Mouse (Mus musculus) kidney, adult 2 months (tissue): ENCODE measurements around the gene A630089N07Rik. TPM values are rescaled to one million over a fixed set of nuclear protein-coding genes. Genes with fewer than 3 reads are reported as not detected.

Source experiments
- DNase-seq: peaks from one replicate; pipeline ENCODE4 v3.0.0; 2021
- H3K27ac ChIP-seq: fragments of 200-500 bp; 2 replicates; pipeline ENCODE4 v1.5.1; 2012; ENCODE audit warnings: low read depth, low read length, control low read depth, inconsistent platforms; ENCODE audit not compliant: insufficient read depth
- H3K27me3 ChIP-seq: fragments of 200-500 bp; replicated peaks from 2 replicates; pipeline ENCODE4 v1.6.1; 2012; ENCODE audit warnings: mild to moderate bottlenecking, moderate library complexity, low read length, inconsistent platforms; ENCODE audit not compliant: control insufficient read depth, insufficient read depth
- H3K36me3 ChIP-seq: fragments of 200-500 bp; 2 replicates; pipeline ENCODE4 v1.6.1; 2012; ENCODE audit warnings: mild to moderate bottlenecking, moderate library complexity, low read length, inconsistent platforms; ENCODE audit not compliant: control insufficient read depth, insufficient read depth
- H3K4me1 ChIP-seq: fragments of 200-500 bp; 2 replicates; pipeline ENCODE4 v1.6.1; 2011; ENCODE audit warnings: low read length; ENCODE audit not compliant: control insufficient read depth, insufficient read depth
- H3K4me3 ChIP-seq: fragments of 200-500 bp; 2 replicates; pipeline ENCODE4 v1.5.1; 2011; ENCODE audit warnings: mild to moderate bottlenecking, low read depth, low read length, control low read depth; ENCODE audit not compliant: insufficient read depth
- POLR2A ChIP-seq: fragments of 200-500 bp; IDR thresholded peaks from one replicate; pipeline ENCODE4 v1.6.1; 2011; ENCODE audit warnings: low read depth, low read length, control low read depth
- WGBS: fragments of 180-500 bp; shearing (Covaris S2); methylation state at CpG from one replicate; pipeline ENCODE4 v1.1.7; 2018; 5-methylcytosine and 5-hydroxymethylcytosine counted together
- polyA plus RNA-seq: library from polyadenylated mRNA; depleted of rRNA; stranded (reverse); fragments of >200 nt; gene quantifications from 2 replicates; pipeline ENCODE4 v1.2.3, GENCODE M21; 2012; rRNA removed

The A630089N07Rik gene
- polyA plus RNA-seq, 1 experiment: 0.91 TPM

DNA sequence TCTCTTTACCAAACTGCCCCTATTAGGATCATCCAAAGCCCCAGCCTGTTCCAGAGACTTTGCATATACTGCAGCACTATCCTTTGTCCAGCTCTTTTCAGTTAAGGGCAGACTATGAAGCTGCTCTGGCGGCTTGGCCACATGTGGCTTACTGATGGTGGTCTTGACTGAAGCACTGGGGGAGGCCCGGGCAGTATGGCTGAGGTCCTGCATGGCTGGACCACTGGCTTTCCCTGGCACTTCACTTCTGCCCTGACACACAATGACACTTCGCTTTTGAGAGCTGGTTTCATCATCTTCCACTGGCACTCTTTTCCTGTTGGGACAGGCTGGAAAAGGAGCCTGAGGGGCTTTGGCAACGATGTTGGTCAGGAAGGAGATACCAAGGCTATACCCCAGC, 129.9 kb downstream of the A630089N07Rik start:
- 95% methylated on average over 4 of the region's 4 CpGs for WGBS
- no peak for DNase-seq
- TF ChIP-seq POLR2A: no peak
- Histone ChIP-seq H3K27ac (no peak overlapping the region), H3K36me3 (peaks cover 7% of the 10 kb centered on the region), H3K4me1 (no peaks in the 10 kb centered on the region), H3K4me3 (no peak overlapping the region), H3K27me3 (no peaks in the 10 kb centered on the region)

Other genes starting within 250 kb of the A630089N07Rik start
- 5.6 and 7.3 TPM in 2 replicates for gene Prdm15, start 230.6 kb downstream of the A630089N07Rik start, polyA plus RNA-seq
- gene C2cd2, start 119.9 kb downstream of the A630089N07Rik start, polyA plus RNA-seq: 25.6 and 26.0 TPM in 2 replicates
- gene Zbtb21, start 119.8 kb downstream of the A630089N07Rik start, polyA plus RNA-seq: 11.8 and 11.9 TPM in 2 replicates
- gene B230307C23Rik, start 85.1 kb downstream of the A630089N07Rik start, polyA plus RNA-seq: 4.2 and 4.3 TPM in 2 replicates